Mouse (Mus musculus) B cell, adult 2 months (primary cell): ENCODE results near the gene Lrrc27.

Source experiments
- DNase-seq, 2 experiments: peaks; one replicate each; pipeline ENCODE4 v3.0.0; 2022

The Lrrc27 gene

GRCm38 (mm10) chr7:139214596-139215340 lies 2.0 kb downstream of the Lrrc27 start:
- no peak for DNase-seq

- no peak for DNase-seq
Measured at GRCm38 (mm10) chr7:139215516-139215915, 2.7 kb downstream of the Lrrc27 start.

- no peak for DNase-seq
Measured at GRCm38 (mm10) chr7:139215946-139216345, 3.2 kb downstream of the Lrrc27 start.

- no peak for DNase-seq
Measured at GRCm38 (mm10) chr7:139216464-139216863, 3.7 kb downstream of the Lrrc27 start.

DNA sequence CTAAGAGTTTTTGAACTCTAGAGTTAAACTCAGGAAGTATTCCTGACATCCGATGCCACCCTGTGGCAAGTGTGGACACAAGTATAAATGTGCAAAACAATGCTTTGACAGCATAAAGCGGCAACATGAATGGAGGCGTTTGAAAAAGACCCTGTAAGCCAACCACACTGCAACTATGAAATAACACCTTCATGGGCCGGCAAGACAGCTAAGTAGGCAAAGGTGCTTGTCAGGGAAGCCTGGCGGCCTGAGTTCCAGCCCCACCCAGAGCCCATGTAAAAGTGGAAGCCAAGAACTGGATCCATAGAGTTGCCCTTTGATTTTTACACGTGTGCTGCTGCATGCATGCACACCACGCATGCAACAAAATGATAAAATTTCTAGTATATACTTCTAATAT lies 4.3 kb downstream of the Lrrc27 start:
- DNase-seq = no peak

DNA sequence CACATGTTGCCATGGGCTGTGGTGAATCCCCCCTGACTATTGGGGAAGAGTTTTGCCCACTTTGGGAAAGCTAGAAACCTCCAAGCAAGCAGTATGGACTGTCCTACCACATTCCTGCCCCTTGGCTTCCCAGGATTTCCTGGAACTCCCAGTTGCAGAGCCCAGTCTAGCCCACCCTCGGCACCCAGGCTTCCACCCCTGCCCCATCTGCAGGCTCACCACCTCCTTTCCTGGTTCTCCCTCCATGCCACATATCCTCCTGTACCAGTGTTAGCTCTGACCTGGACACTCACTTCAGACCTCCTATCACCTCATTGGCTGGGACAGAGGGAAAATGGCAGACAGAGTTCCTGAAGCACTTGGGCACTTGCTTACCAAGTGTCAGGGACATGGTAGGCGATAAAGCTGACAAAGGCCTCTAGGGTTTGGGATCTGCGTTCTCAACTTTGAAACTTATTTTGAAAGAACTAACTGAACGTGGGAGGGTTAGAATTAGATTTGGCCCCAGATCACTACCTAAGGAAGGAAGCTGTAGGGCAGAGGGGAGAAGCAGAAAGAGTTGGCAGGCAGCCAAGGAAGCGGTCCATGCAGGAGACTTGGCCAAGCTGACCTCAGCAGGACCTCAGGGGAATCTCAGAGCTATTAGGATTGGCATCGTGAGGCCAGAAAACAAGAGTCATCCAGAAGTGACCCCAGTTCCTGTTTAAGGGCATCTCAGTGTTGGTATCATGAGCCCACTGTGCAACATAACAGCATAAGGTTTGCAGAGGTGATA lies 6.0 kb downstream of the Lrrc27 start:
- no peak for DNase-seq

DNA sequence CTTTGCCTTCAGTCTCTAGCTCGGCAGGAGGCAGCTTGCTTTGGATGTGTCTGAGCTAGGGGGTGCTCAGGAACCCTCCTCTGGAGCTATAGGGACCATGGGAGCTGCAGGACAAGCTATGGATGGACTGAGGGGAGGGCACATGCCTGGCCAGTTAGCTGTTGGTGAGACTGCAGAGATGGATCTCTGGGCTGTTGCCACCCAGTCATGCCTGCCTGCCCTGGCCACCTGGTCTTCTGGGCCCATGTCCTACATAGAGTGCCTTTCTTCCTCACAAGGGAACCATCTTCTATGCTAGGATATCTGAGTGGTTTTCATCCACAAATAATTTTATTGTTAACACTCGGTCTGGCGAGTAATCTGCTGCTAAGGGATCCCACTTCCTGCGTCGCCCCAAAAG lies 6.7 kb downstream of the Lrrc27 start:
- DNase-seq = no peak

DNA sequence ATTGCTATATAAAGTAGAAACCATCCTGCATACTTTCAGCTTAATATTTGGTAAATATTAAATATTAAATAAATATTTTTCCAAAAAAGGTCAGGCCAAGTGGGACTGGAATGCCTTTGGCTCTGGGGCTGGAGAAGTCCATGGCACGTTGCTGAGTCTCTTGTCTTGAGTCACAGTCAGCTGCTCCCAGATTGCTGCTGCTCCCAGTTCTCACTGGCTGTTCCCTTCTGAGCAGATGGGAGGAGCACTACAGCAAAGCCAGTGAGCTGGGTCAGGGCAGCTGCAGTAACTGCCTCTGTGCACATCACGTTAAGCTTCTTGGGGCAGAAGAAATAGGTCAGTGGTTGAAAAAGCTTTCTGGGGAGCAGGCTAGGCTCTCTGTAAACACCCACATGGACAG lies 7.5 kb downstream of the Lrrc27 start:
- no peak for DNase-seq

GRCm38 (mm10) chr7:139221072-139221471 lies 8.3 kb downstream of the Lrrc27 start:
- DNase-seq = no peak

DNA sequence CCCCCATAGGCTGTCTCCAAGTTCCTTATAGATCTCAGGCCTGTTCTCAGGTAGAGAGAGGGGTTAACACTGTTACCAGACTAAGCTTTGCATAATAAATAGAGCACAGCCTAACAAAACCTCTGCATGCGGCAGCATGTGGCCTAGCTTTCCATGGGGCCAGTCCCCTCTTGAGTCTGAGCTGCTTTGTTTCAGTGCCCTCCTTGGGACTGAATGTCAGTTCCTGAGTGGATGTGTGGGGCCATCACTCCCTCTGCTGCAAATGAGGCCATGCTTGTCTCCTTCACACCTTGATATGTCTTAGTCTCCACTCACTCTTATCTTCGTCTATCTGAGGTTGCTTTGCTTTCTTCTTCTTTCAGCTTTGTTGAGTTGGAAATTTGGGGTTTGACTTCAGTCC lies 9.1 kb downstream of the Lrrc27 start:
- no peak for DNase-seq

DNA sequence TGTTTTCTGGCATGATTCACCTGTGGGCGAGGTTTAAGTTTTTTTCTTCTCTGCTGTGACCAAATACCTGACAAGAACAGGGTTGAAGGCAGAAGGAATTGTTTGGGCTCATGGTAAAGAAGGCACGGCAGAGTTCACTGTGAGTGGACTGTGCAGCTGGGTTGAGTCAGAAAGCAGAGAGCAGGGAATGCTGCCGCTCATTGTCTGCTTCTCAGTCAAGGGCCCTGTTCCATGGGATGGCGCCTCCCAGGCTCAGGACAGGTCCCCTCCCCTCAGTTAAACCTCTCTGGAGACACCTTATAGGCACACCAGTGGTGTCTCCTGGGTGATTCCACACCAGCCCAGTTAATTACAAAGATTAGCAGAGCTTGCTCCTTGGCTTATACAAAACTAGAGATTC lies 9.6 kb downstream of the Lrrc27 start:
- no peak for DNase-seq

GRCm38 (mm10) chr7:139224070-139224469 lies 11.3 kb downstream of the Lrrc27 start:
- no peak for DNase-seq

- peak; percentile 28 to 37 for DNase-seq
Measured at GRCm38 (mm10) chr7:139224725-139225124, 11.9 kb downstream of the Lrrc27 start.

DNA sequence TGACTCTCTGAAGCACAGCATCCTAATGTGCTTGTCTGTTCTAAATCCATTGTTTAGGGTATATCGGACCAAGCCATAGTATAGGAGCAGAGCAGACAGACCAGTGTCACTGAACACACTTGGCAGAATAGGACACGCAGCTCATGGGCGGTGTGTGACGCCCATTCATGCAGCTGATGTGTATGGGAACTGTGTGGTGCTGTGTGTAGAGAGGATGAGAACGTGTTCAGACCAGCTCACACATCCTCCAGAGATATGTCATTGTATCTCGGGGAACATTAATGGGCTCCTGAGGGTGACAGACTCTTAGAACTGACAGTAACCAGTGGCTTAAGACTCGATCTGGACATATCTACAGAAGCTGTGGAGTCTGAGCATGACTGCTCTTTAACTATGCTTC lies 13.6 kb downstream of the Lrrc27 start:
- no peak for DNase-seq

DNA sequence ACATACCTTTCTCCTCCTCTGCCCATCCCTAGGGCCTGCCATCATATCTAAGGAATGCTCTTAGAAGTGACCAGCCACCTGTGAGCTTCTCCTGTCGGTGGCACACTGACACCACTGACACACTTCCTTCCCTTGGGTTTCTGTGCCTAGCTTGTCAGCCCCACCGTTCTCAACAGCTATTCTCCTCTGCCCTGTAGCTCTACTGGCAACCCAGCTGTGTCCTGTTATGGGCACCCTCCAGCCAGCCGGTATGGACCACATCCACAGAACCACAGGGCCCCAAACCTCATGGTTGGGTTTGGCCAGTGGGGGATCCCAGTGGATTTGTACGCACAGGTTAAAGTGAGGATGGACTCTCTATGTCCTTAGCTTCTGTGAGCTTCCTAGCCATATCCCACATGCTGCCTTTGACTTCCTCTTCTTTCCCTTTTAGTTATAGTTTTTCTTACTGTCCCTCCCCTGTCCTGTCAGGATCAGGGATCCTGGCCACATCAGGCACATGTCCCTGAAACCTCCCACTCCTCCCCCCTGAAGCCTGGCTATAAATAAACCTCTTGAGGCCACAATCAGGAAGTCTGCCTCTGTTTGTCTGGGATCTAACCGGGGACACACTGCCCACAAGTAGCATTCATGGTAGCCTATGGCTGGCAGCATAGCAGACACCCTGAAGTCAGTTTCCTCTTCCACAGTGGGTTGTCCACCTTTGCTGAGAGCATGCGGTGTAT lies 15.8 kb downstream of the Lrrc27 start:
- no peak for DNase-seq

GRCm38 (mm10) chr7:139229837-139230236 lies 17.0 kb downstream of the Lrrc27 start:
- DNase-seq = no peak

DNA sequence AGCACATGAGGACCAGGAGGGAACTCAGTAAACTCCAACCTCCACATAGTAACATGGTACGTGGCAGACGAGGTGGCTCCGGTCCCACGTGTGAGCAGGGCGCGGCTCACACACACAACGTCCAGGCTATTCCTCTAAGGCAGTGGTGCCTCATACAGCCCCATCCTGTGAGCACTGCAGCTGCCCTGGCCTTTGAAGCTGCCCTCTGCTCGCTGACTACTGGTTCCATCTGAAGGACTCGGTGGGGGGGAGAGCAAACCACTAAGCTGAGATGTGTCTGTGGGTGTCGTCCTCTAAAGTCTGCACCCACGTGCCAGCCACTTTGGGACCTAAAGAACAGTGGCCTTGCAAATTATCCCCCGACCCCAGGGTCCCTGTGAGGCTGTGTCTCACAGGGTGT lies 17.5 kb downstream of the Lrrc27 start:
- no peak for DNase-seq

GRCm38 (mm10) chr7:139233714-139234113 lies 20.9 kb downstream of the Lrrc27 start:
- peak; percentile 89 to 92 for DNase-seq

GRCm38 (mm10) chr7:139234426-139235188 lies 21.8 kb downstream of the Lrrc27 start:
- DNase-seq = no peak

DNA sequence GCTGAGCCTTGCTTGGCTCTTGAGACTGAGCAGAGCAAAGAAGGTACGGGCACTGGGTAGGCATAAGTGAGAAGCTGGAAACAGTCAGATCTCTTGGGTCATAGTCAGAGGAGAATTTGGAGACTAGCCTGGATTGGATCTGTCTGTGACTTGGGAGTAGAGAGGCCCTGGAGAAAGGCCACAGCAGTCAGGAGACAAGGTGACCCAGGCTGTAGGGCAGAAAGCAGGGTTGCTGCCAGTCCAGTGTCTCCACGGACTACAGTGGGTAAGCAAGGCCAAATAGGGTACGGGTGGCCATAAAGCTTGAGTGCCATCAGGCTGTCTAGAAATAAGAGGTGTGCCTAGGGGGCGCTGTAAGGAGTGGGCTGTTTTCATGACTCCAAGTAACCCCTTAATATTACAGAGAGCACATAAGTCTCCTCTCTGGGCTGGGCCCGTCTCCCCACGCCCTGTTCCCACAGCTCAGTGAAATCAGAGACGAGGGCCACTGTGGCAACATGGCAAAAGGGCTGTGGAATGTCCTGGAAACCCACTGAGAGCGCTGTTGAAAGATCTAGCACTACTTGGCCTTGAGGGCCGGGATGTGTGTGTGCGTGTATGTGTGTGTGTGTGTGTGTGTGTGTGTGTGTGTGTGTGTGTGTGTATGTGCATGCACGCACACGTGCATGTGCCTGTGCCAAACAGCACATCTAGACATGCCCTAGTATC lies 23.0 kb downstream of the Lrrc27 start:
- DNase-seq = no peak

DNA sequence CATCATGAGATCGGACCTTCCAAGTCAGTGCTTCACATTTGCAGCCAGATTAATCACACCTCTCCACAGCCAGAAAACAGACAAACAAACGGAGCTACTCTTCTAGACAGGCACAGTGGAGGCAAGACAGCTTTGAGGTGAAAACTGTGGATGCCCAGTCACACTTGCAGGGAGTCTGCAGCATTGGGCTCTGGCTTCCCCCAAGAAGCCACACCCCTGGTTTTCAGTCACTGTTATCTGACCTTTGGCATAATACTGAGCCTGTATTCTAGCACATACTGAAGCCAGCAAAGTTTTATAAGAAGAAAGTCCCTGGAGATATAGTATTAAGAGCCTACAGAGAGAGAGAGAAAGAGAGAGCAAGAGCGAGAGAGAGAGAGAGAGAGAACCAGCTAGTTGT lies 26.6 kb downstream of the Lrrc27 start:
- no peak for DNase-seq

- no peak for DNase-seq
Measured at GRCm38 (mm10) chr7:139246086-139246485, 33.3 kb downstream of the Lrrc27 start.
